Mouse (Mus musculus) brain, embryonic 14.5 days (tissue): Measurements from ENCODE around the gene Dedd2.

Experiments
- CTCF ChIP-seq: fragments of 200-500 bp; IDR thresholded peaks from 2 replicates; pipeline ENCODE4 v1.5.1; 2012; ENCODE audit warnings: inconsistent platforms, mild to moderate bottlenecking, moderate library complexity, borderline replicate concordance; ENCODE audit not compliant: insufficient read depth, insufficient read length; ENCODE audit errors: extremely low read depth
- POLR2A ChIP-seq: fragments of 200-500 bp; IDR thresholded peaks from 2 replicates; pipeline ENCODE4 v1.6.1; 2012; ENCODE audit warnings: mild to moderate bottlenecking, inconsistent platforms, borderline replicate concordance; ENCODE audit not compliant: poor library complexity, insufficient read depth, insufficient read length, severe bottlenecking; ENCODE audit errors: extremely low read depth

DNA sequence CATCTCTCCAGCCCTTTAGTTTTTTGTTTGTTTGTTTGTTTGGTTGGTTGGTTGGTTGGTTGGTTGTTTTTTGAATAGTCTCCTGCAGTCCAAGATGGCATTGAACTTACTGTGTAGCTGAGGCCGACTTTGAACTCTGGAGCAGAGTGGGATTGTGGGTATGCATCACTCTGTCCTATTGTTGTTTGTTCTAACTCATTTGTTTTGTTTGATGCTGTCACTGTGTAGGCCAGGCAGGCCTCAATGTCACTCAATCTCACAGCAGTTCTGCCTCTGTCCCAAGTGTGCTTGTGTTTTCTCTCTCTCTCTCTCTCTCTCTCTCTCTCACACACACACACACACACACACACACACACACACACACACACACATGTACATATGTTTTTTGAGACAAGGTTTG lies 41.5 kb upstream of the Dedd2 start:
- TF ChIP-seq POLR2A (no peak), CTCF (no peak)
